Mouse (Mus musculus) MEL (cell line): ENCODE results near the gene Mapk8ip1. TPM values are rescaled to one million over a fixed set of nuclear protein-coding genes. Genes with fewer than 3 reads are reported as not detected.

Experiments used
- DNase-seq: peaks from one replicate; pipeline ENCODE4 v3.0.0; 2011; ENCODE audit warnings: low read depth, low spot score
- H3K27ac ChIP-seq: 2 replicates; pipeline ENCODE4 v1.5.1; 2012; ENCODE audit warnings: low read depth, mild to moderate bottlenecking, control low read depth, low read length, moderate library complexity; ENCODE audit not compliant: control insufficient read depth
- H3K27me3 ChIP-seq, 2 experiments: fragments of 150-350 bp in 1 of 2; sonication (generic) in 1 of 2; 2 replicates each; pipeline ENCODE4 v1.6.1; 2012; ENCODE audit warnings: low read length in 2 of 2, mild to moderate bottlenecking in 2 of 2, improper control_type of control experiment in 1 of 2, moderate library complexity in 1 of 2; ENCODE audit not compliant: insufficient read depth in 2 of 2, control insufficient read depth in 1 of 2
- H3K36me3 ChIP-seq, 2 experiments: 2 replicates each; pipeline ENCODE4 v1.6.1; 2012 to 2014; ENCODE audit warnings: low read length in 2 of 2, improper control_type of control experiment in 1 of 2, inconsistent platforms in 1 of 2, mild to moderate bottlenecking in 1 of 2; ENCODE audit not compliant: insufficient read depth in 2 of 2, control insufficient read depth in 1 of 2
- H3K4me1 ChIP-seq, 2 experiments: fragments of 150-350 bp in 1 of 2; sonication (generic) in 1 of 2; 2 replicates each; pipeline ENCODE4 v1.6.1; 2012; ENCODE audit warnings: low read length in 2 of 2, improper control_type of control experiment in 1 of 2, mild to moderate bottlenecking in 1 of 2; ENCODE audit not compliant: insufficient read depth in 2 of 2, control insufficient read depth in 1 of 2
- H3K4me3 ChIP-seq, 2 experiments: fragments of 150-350 bp in 1 of 2; sonication (generic) in 1 of 2; 2 replicates each; pipeline ENCODE4 v1.5.1; 2012; ENCODE audit warnings: low read depth in 2 of 2, low read length in 2 of 2, mild to moderate bottlenecking in 2 of 2, moderate library complexity in 2 of 2, control low read depth in 1 of 2, improper control_type of control experiment in 1 of 2; ENCODE audit not compliant: control insufficient read depth in 1 of 2, insufficient read depth in 1 of 2
- H3K79me2 ChIP-seq: 2 replicates; pipeline ENCODE4 v1.6.1; 2012; ENCODE audit warnings: mild to moderate bottlenecking, low read length, moderate library complexity; ENCODE audit not compliant: control insufficient read depth, poor library complexity, insufficient read depth
- H3K9ac ChIP-seq: 2 replicates; pipeline ENCODE4 v1.6.1; 2012; ENCODE audit warnings: low read depth, mild to moderate bottlenecking, control low read depth, low read length, moderate library complexity; ENCODE audit not compliant: control insufficient read depth, poor library complexity, severe bottlenecking
- H3K9me3 ChIP-seq: fragments of 150-350 bp; sonication (generic); replicated peaks from 2 replicates; pipeline ENCODE4 v1.6.1; 2012; ENCODE audit warnings: mild to moderate bottlenecking, low read length, improper control_type of control experiment, moderate library complexity; ENCODE audit not compliant: insufficient read depth
- CHD2 ChIP-seq: IDR thresholded peaks from 2 replicates; pipeline ENCODE4 v1.6.1; 2011; ENCODE audit warnings: low read length, improper control_type of control experiment
- E2F4 ChIP-seq: IDR thresholded peaks from 2 replicates; pipeline ENCODE4 v1.6.1; 2011; ENCODE audit warnings: low read depth, low read length, improper control_type of control experiment, borderline replicate concordance
- ETS1 ChIP-seq: IDR thresholded peaks from 2 replicates; pipeline ENCODE4 v1.6.1; 2012; ENCODE audit warnings: low read depth, mild to moderate bottlenecking, inconsistent platforms, low read length, improper control_type of control experiment, moderate library complexity
- MEF2A ChIP-seq: IDR thresholded peaks from 2 replicates; pipeline ENCODE4 v1.6.1; 2014; ENCODE audit warnings: low read depth, mild to moderate bottlenecking, inconsistent platforms, low read length, improper control_type of control experiment; ENCODE audit not compliant: poor library complexity, insufficient replicate concordance, severe bottlenecking; ENCODE audit errors: extremely low read depth
- RAD21 ChIP-seq: IDR thresholded peaks from 2 replicates; pipeline ENCODE4 v1.6.1; 2011; ENCODE audit warnings: mild to moderate bottlenecking, low read depth, low read length, improper control_type of control experiment
- SIN3A ChIP-seq: IDR thresholded peaks from 2 replicates; pipeline ENCODE4 v1.6.1; 2012; ENCODE audit warnings: low read length, improper control_type of control experiment, inconsistent platforms
- TCF12 ChIP-seq: IDR thresholded peaks from 2 replicates; pipeline ENCODE4 v1.6.1; 2014; ENCODE audit warnings: low read depth, mild to moderate bottlenecking, inconsistent platforms, low read length, improper control_type of control experiment, moderate library complexity
- ZKSCAN1 ChIP-seq: IDR thresholded peaks from 2 replicates; pipeline ENCODE4 v1.6.1; 2012; ENCODE audit warnings: low read depth, mild to moderate bottlenecking, inconsistent platforms, low read length, improper control_type of control experiment, moderate library complexity
- polyA plus RNA-seq, 2 experiments: library from polyadenylated mRNA; stranded (reverse) in 1 of 2; unstranded in 1 of 2; fragments of >175 nt in 1 of 2; fragments of >200 nt in 1 of 2; gene quantifications; 2 replicates each; pipeline versions ENCODE4 v1.2.1 to v1.2.4; 2012; ENCODE audit warnings: low replicate concordance in 2 of 2, low read depth in 1 of 2; ENCODE audit not compliant: insufficient read length in 2 of 2, insufficient read depth in 1 of 2, missing spikeins in 1 of 2
- total RNA-seq: library from RNA; depleted of rRNA; stranded (reverse); fragments of 300-350 nt; gene quantifications from 2 replicates; pipeline ENCODE4 v1.2.3, GENCODE M21; 2012; rRNA removed

Mapk8ip1 gene
- total and polyA plus RNA-seq, 3 experiments: 2.5 to 3.8 TPM; not detected in 1

GRCm38 (mm10) chr2:92342418-92342817, 58.6 kb downstream of the Mapk8ip1 start:
- Histone ChIP-seq H3K36me3 (no peaks in the 10 kb centered on the region), H3K27ac (no peak overlapping the region), H3K9ac (no peak overlapping the region), H3K4me3 (no peak overlapping the region), H3K27me3 (no peaks in the 10 kb centered on the region), H3K9me3 (no peaks in the 10 kb centered on the region), H3K4me1 (no peaks in the 10 kb centered on the region), H3K79me2 (no peaks in the 10 kb centered on the region)
- DNase-seq: no peak
- TF ChIP-seq RAD21 (no peak), ETS1 (no peak), TCF12 (no peak), SIN3A (no peak), CHD2 (no peak), MEF2A (no peak), E2F4 (no peak), ZKSCAN1 (no peak)

Other genes starting within 250 kb of the Mapk8ip1 start
- gene Pex16, start 26.6 kb downstream of the Mapk8ip1 start, total RNA-seq: 40.9 and 41.9 TPM in 2 replicates
- gene Pex16, start 26.6 kb downstream of the Mapk8ip1 start, polyA plus RNA-seq: 10 to 100 TPM in 1 of 2 experiments, not detected in 1; 52.5 TPM
- gene Large2, start 26.4 kb downstream of the Mapk8ip1 start, total RNA-seq: not detected in 2 replicates
- under 1 TPM in 1 of 2 experiments, not detected in 1; 0.03 TPM for gene Large2, start 26.4 kb downstream of the Mapk8ip1 start, polyA plus RNA-seq
- gene 1700029I15Rik, start 18.7 kb downstream of the Mapk8ip1 start, total RNA-seq: 0.65 and 0.98 TPM in 2 replicates
- 1 to 10 TPM in 1 of 2 experiments, not detected in 1; 3.2 TPM for gene 1700029I15Rik, start 18.7 kb downstream of the Mapk8ip1 start, polyA plus RNA-seq
- 13.3 and 16.4 TPM in 2 replicates for gene Cry2, start 32.8 kb upstream of the Mapk8ip1 start, total RNA-seq
- gene Cry2, start 32.8 kb upstream of the Mapk8ip1 start, polyA plus RNA-seq: 10 to 100 TPM in 1 of 2 experiments, not detected in 1; 36.2 TPM
- gene Slc35c1, start 59.3 kb upstream of the Mapk8ip1 start, total RNA-seq: 14.4 and 16.8 TPM in 2 replicates
- gene Slc35c1, start 59.3 kb upstream of the Mapk8ip1 start, polyA plus RNA-seq: 10 to 100 TPM in 1 of 2 experiments, not detected in 1; 64.5 TPM
- 0.35 and 0.56 TPM in 2 replicates for gene Chst1, start 198.4 kb upstream of the Mapk8ip1 start, total RNA-seq
- gene Chst1, start 198.4 kb upstream of the Mapk8ip1 start, polyA plus RNA-seq: under 1 TPM in 1 of 2 experiments, not detected in 1; 0.14 TPM